ENCODE assay signal across 9 mouse cellular contexts in the genomic region with DNA sequence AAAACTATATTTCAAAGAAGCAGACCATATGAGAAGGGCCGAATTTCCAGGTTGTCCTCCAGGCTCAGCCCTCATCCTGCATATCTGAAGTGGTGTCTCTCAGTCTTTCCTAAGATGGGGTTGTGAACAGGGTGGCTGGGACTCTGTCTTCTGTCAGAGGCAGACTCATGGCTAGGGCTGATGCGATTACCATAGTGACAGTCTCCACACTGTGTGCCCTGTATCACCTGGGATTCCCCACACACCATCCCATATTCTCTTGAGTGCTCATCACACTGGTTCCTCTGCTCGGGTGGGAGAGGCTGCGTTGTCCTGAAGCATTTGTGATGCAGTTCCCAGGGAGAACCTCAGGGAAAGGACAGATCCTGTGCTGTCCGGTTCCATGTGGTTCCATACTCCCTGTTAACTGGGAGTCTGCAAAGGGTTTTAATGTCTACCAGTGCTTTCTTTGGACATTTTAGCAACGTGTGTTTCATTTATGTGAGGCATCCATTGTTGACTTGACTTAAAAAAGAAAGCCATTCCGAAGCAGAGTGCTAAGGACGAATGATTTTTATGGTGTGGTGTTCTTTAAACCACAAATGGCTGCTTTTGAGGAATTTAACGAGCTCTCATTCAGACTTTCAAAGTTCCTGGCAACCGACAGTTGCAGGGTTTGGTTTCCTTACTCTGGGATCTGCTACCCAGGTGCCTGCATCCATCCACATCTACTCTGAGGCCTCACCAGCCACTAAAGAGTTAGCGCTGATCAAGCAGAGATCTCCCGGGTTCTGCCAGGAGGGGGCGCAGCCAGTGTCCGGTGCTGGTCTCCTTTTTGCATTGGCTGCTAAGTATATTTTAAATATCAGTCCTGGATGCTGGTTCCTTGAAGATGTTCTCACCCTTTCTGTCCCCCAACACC. TPM values are rescaled to one million over a fixed set of nuclear protein-coding genes. Genes with fewer than 3 reads are reported as not detected.
DNase-seq lines count a peak whose midpoint lies in the region; ATAC-seq and TF ChIP-seq lines count a peak whose summit lies in the region.
"Had no signal": no experiment of that assay in that cellular context is flagged by ENCODE, and none has a peak within 500 bp of the region (broad histone marks: within the 10 kb centered on the region; RNA-seq: fewer than 3 reads in every experiment).

No protein-coding gene starts in this region.

- 0 out of 2 replicates have a peak, but pooled peaks cover 3% of the 10 kb centered on the region for H3K4me1 ChIP-seq in intestine, embryonic 14.5 days (replicated peaks; ENCODE audit: control insufficient read depth, insufficient read depth, low read length)
- H3K4me1 ChIP-seq in intestine, embryonic 16.5 days (ENCODE audit: control insufficient read depth, insufficient read depth, low read length): no peaks in the 10 kb centered on the region
- peaks cover 6% of the 10 kb centered on the region; the same call in 1 of the 2 replicates for H3K4me1 ChIP-seq in limb, embryonic 10.5 days
- no peaks in the 10 kb centered on the region for H3K4me1 ChIP-seq in olfactory bulb, adult 2 months (ENCODE audit: control insufficient read depth, insufficient read depth, low read length)
- no peaks in the 10 kb centered on the region for H3K4me1 ChIP-seq in hindbrain, embryonic 16.5 days (ENCODE audit: control insufficient read depth, insufficient read depth, low read depth, low read length)
- H3K4me1 ChIP-seq: embryonic facial prominence, embryonic 13.5 days had no signal

- 52% methylated on average over 14 of the region's 14 CpGs for WGBS in intestine, embryonic 14.5 days
- 56% methylated on average over 14 of the region's 14 CpGs for WGBS in intestine, embryonic 16.5 days
- 54% methylated on average over 14 of the region's 14 CpGs for WGBS in limb, embryonic 10.5 days
- WGBS in olfactory bulb, adult 2 months: 66% methylated on average over 14 of the region's 14 CpGs
- WGBS in hindbrain, embryonic 16.5 days: 56% methylated on average over 14 of the region's 14 CpGs

- no peaks in the 10 kb centered on the region for H3K9me3 ChIP-seq in intestine, embryonic 14.5 days (ENCODE audit: control insufficient read depth, low read length)
- H3K9me3 ChIP-seq in intestine, embryonic 16.5 days (ENCODE audit: control insufficient read depth, low read length): no peaks in the 10 kb centered on the region
- no peaks in the 10 kb centered on the region for H3K9me3 ChIP-seq in limb, embryonic 10.5 days (replicated peaks)
- H3K9me3 ChIP-seq in hindbrain, embryonic 16.5 days (ENCODE audit: control insufficient read depth, low read length): no peaks in the 10 kb centered on the region
- H3K9me3 ChIP-seq: embryonic facial prominence, embryonic 13.5 days had no signal

- peak; percentile 47; the same call in 1 of the 2 replicates for TF ChIP-seq CTCF in olfactory bulb, adult 2 months (IDR thresholded peaks at IDR 0.05; ENCODE audit: insufficient read depth, low read depth, low read length)

- no peak overlapping the region for H3K27ac ChIP-seq in intestine, embryonic 14.5 days (ENCODE audit: low read depth)
- H3K27ac ChIP-seq in intestine, embryonic 16.5 days (ENCODE audit: low read length): no peak overlapping the region
- H3K27ac ChIP-seq in limb, embryonic 10.5 days: no peak overlapping the region
- H3K27ac ChIP-seq in olfactory bulb, adult 2 months (ENCODE audit: insufficient read depth, low read depth, low read length): no peak overlapping the region
- no peak overlapping the region for H3K27ac ChIP-seq in hindbrain, embryonic 16.5 days (ENCODE audit: low read depth, low read length)
- H3K27ac ChIP-seq: embryonic facial prominence, embryonic 13.5 days had no signal

- H3K4me3 ChIP-seq in intestine, embryonic 14.5 days (ENCODE audit: low read depth, low read length): no peak overlapping the region
- no peak overlapping the region for H3K4me3 ChIP-seq in intestine, embryonic 16.5 days (ENCODE audit: low read length)
- no peak overlapping the region for H3K4me3 ChIP-seq in limb, embryonic 10.5 days
- H3K4me3 ChIP-seq in olfactory bulb, adult 2 months (ENCODE audit: insufficient read depth, low read depth, low read length): no peak overlapping the region
- H3K4me3 ChIP-seq in hindbrain, embryonic 16.5 days (ENCODE audit: low read length): no peak overlapping the region
- H3K4me3 ChIP-seq: embryonic facial prominence, embryonic 13.5 days had no signal

- peak; percentile 83 for DNase-seq in intestine, embryonic 14.5 days (ENCODE audit: low spot score)
- DNase-seq in A20 (ENCODE audit: low read depth, low spot score) (peak; percentile 26), NIH3T3 (ENCODE audit: low read depth) (peak; percentile 37)
- DNase-seq in cerebellum, postnatal 36 days: peak; percentile 63 to 66
- peak; percentile 72 for DNase-seq in limb, embryonic 10.5 days (ENCODE audit: low spot score)

- no peak overlapping the region for H3K4me2 ChIP-seq in intestine, embryonic 14.5 days (ENCODE audit: low read length)
- H3K4me2 ChIP-seq in intestine, embryonic 16.5 days (ENCODE audit: low read depth, low read length): no peak overlapping the region
- H3K4me2 ChIP-seq in hindbrain, embryonic 16.5 days (ENCODE audit: low read length): no peak overlapping the region
- H3K4me2 ChIP-seq: embryonic facial prominence, embryonic 13.5 days had no signal

- H3K36me3 ChIP-seq in intestine, embryonic 14.5 days (ENCODE audit: control insufficient read depth, insufficient read depth, low read length): no peaks in the 10 kb centered on the region
- no peaks in the 10 kb centered on the region for H3K36me3 ChIP-seq in intestine, embryonic 16.5 days (ENCODE audit: control insufficient read depth, insufficient read depth, low read length)
- H3K36me3 ChIP-seq in limb, embryonic 10.5 days: no peaks in the 10 kb centered on the region
- H3K36me3 ChIP-seq in hindbrain, embryonic 16.5 days (ENCODE audit: control insufficient read depth, insufficient read depth, low read length): no peaks in the 10 kb centered on the region
- H3K36me3 ChIP-seq: embryonic facial prominence, embryonic 13.5 days had no signal

- H3K9ac ChIP-seq in intestine, embryonic 14.5 days (ENCODE audit: low read length): no peak overlapping the region
- no peak overlapping the region for H3K9ac ChIP-seq in intestine, embryonic 16.5 days (ENCODE audit: low read depth, low read length)
- H3K9ac ChIP-seq in hindbrain, embryonic 16.5 days (ENCODE audit: low read depth, low read length): no peak overlapping the region
- H3K9ac ChIP-seq: embryonic facial prominence, embryonic 13.5 days had no signal

- no peak for ATAC-seq in intestine, embryonic 14.5 days (replicated peaks; ENCODE audit: low FRiP score, low TSS enrichment, low read depth)
- no peak for ATAC-seq in intestine, embryonic 16.5 days
- no peak for ATAC-seq in hindbrain, embryonic 16.5 days

- TF ChIP-seq POLR2A in olfactory bulb, adult 2 months (IDR thresholded peaks at IDR 0.05; ENCODE audit: insufficient read depth, low read depth, low read length): no peak

- H3K27me3 ChIP-seq in intestine, embryonic 14.5 days (replicated peaks; ENCODE audit: control insufficient read depth, insufficient read depth, low read length): no peaks in the 10 kb centered on the region
- no peaks in the 10 kb centered on the region for H3K27me3 ChIP-seq in intestine, embryonic 16.5 days (replicated peaks; ENCODE audit: control insufficient read depth, insufficient read depth, low read length)
- no peaks in the 10 kb centered on the region for H3K27me3 ChIP-seq in limb, embryonic 10.5 days (ENCODE audit: low read depth, poor library complexity, severe bottlenecking)
- no peaks in the 10 kb centered on the region for H3K27me3 ChIP-seq in hindbrain, embryonic 16.5 days (replicated peaks; ENCODE audit: control insufficient read depth, insufficient read depth, low read length)
- H3K27me3 ChIP-seq: embryonic facial prominence, embryonic 13.5 days had no signal

RNA-seq across cellular contexts. Expression of a gene that starts 7.2 kb away (rescaled TPM):
- polyA plus RNA-seq in intestine, embryonic 14.5 days (2014; fragmentation: Nextera tagmentation; extraction: Ambion mirVana): 1.1 and 1.4 TPM in 2 replicates
- polyA plus RNA-seq in intestine, embryonic 16.5 days (2015; fragmentation: Nextera tagmentation; extraction: Ambion mirVana): 1.5 and 1.7 TPM in 2 replicates
- polyA plus RNA-seq in limb, embryonic 10.5 days (2016; fragmentation: Nextera tagmentation; extraction: Ambion mirVana): 0.60 and 0.66 TPM in 2 replicates
- polyA plus RNA-seq in olfactory bulb, adult 2 months (2012; ENCODE audit: insufficient read depth, insufficient read length, low replicate concordance, missing spikeins): not detected in 2 replicates
- polyA plus RNA-seq in hindbrain, embryonic 16.5 days (2015; fragmentation: Nextera tagmentation; extraction: Ambion mirVana): 37.1 and 37.2 TPM in 2 replicates

Comparison
In these comparisons a context has a peak if more than half of its experiments do, and no peak if none do; other contexts are left out.
1. DNase-seq: peak in every context shown above with its lines; median percentile 83 in intestine, embryonic 14.5 days; 72 in limb, embryonic 10.5 days; 64 in cerebellum, postnatal 36 days; 37 in NIH3T3; 26 in A20.
2. RNA of a gene that starts 7.2 kb away (polyA plus RNA-seq): 37.1 to 37.2 TPM in hindbrain, embryonic 16.5 days; 1.5 to 1.7 TPM in intestine, embryonic 16.5 days, 1.1 to 1.4 TPM in intestine, embryonic 14.5 days, 0.60 to 0.66 TPM in limb, embryonic 10.5 days and not detected in olfactory bulb, adult 2 months; every median in the first group is over 10 times any median in the second.